In genomic region chr10:52690992-52691731, GRCm38 (mm10) we compare ENCODE assay signal across 8 mouse cellular contexts. TPM values are rescaled to one million over a fixed set of nuclear protein-coding genes. Genes with fewer than 3 reads are reported as not detected.
A peak's percentile ranks its signal among the peaks of the same experiment; 100 is the strongest.
DNase-seq lines count a peak whose midpoint lies in the region; ATAC-seq and TF ChIP-seq lines count a peak whose summit lies in the region.

No protein-coding gene starts in this region.

- 3% methylated on average over 43 of the region's 45 CpGs for WGBS in forebrain, postnatal 0 days
- 3% methylated on average over 41 of the region's 45 CpGs for WGBS in intestine, postnatal 0 days
- WGBS in liver, adult 2 months: 3% methylated on average over 45 of the region's 45 CpGs

- H3K4me1 ChIP-seq in forebrain, postnatal 0 days (ENCODE audit: insufficient read depth): no peaks in the 10 kb centered on the region
- no peaks in the 10 kb centered on the region for H3K4me1 ChIP-seq in intestine, postnatal 0 days (replicated peaks; ENCODE audit: control insufficient read depth, insufficient read depth, low read length)
- no peaks in the 10 kb centered on the region for H3K4me1 ChIP-seq in liver, adult 2 months (ENCODE audit: control insufficient read depth, insufficient read depth, low read length)

- peak overlapping the region; percentile 94 for H3K9ac ChIP-seq in forebrain, postnatal 0 days
- peak overlapping the region; percentile 40 for H3K9ac ChIP-seq in intestine, postnatal 0 days (ENCODE audit: low read depth, low read length)
- peak overlapping the region; percentile 60 for H3K9ac ChIP-seq in liver, adult 2 months (ENCODE audit: low read depth, low read length)

- peak overlapping the region; percentile 78 for H3K4me3 ChIP-seq in gastrocnemius, adult 2 months
- H3K4me3 ChIP-seq in forebrain, postnatal 0 days (ENCODE audit: low read depth, low read length): peak overlapping the region; percentile 93
- peak overlapping the region; percentile 73 for H3K4me3 ChIP-seq in intestine, postnatal 0 days (ENCODE audit: low read depth, low read length)
- peak overlapping the region; percentile 56; the same call in 1 of the 2 replicates for H3K4me3 ChIP-seq in liver, adult 2 months (ENCODE audit: insufficient read depth, low read depth, low read length)

- no peak for TF ChIP-seq POLR2A in liver, adult 2 months (IDR thresholded peaks at IDR 0.05; ENCODE audit: extremely low read depth, insufficient read depth, low read length)

- intact Hi-C loops in gastrocnemius, adult 2 months (cut with DNase I): no loop called here

- peak; percentile 14 for DNase-seq in gastrocnemius, adult 2 months
- no peak for DNase-seq in gastrocnemius, adult 18-20 months (ENCODE audit: low spot score)
- DNase-seq in cerebellum, adult 11-12 months: peak; percentile 6
- peak; percentile 66 for DNase-seq in forebrain, postnatal 0 days
- no peak for DNase-seq in liver, adult 2 months (ENCODE audit: extremely low read depth, low read depth, low spot score)
- DNase-seq in retina, embryonic 14.5 days (ENCODE audit: low spot score): peak; percentile 71
- no peak for DNase-seq in c-Kit-positive CD71-positive TER-119-positive erythroid progenitor cells, embryonic 14.5 days (ENCODE audit: low spot score)

- no peaks in the 10 kb centered on the region for H3K9me3 ChIP-seq in forebrain, postnatal 0 days (ENCODE audit: low read length)
- H3K9me3 ChIP-seq in intestine, postnatal 0 days (ENCODE audit: control insufficient read depth): no peaks in the 10 kb centered on the region

- peak overlapping the region; percentile 66 for H3K27ac ChIP-seq in gastrocnemius, adult 2 months
- H3K27ac ChIP-seq in forebrain, postnatal 0 days (ENCODE audit: low read depth, low read length): peak overlapping the region; percentile 90
- H3K27ac ChIP-seq in intestine, postnatal 0 days (ENCODE audit: low read depth, low read length): no peak overlapping the region
- H3K27ac ChIP-seq in liver, adult 2 months (replicated peaks; ENCODE audit: insufficient read depth, low read depth, low read length): no peak overlapping the region

- TF ChIP-seq CTCF in gastrocnemius, adult 2 months (IDR thresholded peaks at IDR 0.05): no peak
- TF ChIP-seq CTCF in forebrain, postnatal 0 days (IDR thresholded peaks at IDR 0.05; ENCODE audit: low read depth): peak; percentile 18
- TF ChIP-seq CTCF in intestine, postnatal 0 days (IDR thresholded peaks at IDR 0.05; ENCODE audit: low read depth): no peak
- TF ChIP-seq CTCF in liver, adult 2 months (IDR thresholded peaks at IDR 0.05; ENCODE audit: low read depth, low read length): no peak

- H3K36me3 ChIP-seq in forebrain, postnatal 0 days (ENCODE audit: insufficient read depth): no peaks in the 10 kb centered on the region
- H3K36me3 ChIP-seq in intestine, postnatal 0 days (ENCODE audit: control insufficient read depth, insufficient read depth): no peaks in the 10 kb centered on the region
- no peaks in the 10 kb centered on the region for H3K36me3 ChIP-seq in liver, adult 2 months (ENCODE audit: control insufficient read depth, insufficient read depth, low read length)

- no peaks in the 10 kb centered on the region for H3K27me3 ChIP-seq in forebrain, postnatal 0 days (ENCODE audit: insufficient read depth, low read length)
- no peaks in the 10 kb centered on the region; the same call in 1 of the 2 replicates for H3K27me3 ChIP-seq in intestine, postnatal 0 days (replicated peaks; ENCODE audit: control insufficient read depth, insufficient read depth, low read length)
- H3K27me3 ChIP-seq in liver, adult 2 months (ENCODE audit: control insufficient read depth, insufficient read depth, low read length): no peaks in the 10 kb centered on the region

- peak; percentile 51 for ATAC-seq in forebrain, postnatal 0 days
- ATAC-seq in intestine, postnatal 0 days: peak; percentile 41

- peak overlapping the region; percentile 74 for H3K4me2 ChIP-seq in forebrain, postnatal 0 days (ENCODE audit: low read depth)
- peak overlapping the region; percentile 98 for H3K4me2 ChIP-seq in intestine, postnatal 0 days (replicated peaks; ENCODE audit: low read depth)

- H3K79me2 ChIP-seq in liver, adult 2 months (ENCODE audit: control insufficient read depth, insufficient read depth, low read length): no peaks in the 10 kb centered on the region

RNA-seq across cellular contexts. Expression of gene Slc35f1, which starts 0.8 kb away (rescaled TPM):
- under 1 TPM; 0.31 to 0.50 TPM for total RNA-seq in gastrocnemius, adult 2 months (2021)
- total RNA-seq in gastrocnemius, adult 18-20 months (2021): under 1 TPM; 0.32 to 0.52 TPM
- total RNA-seq in forebrain, postnatal 0 days (2014; rRNA removed): 107 and 110 TPM in 2 replicates
- 26.0 and 37.8 TPM in 2 replicates for polyA plus RNA-seq in forebrain, postnatal 0 days (2015; fragmentation: Nextera tagmentation; extraction: Ambion mirVana)
- polyA plus RNA-seq in intestine, postnatal 0 days (2015; fragmentation: Nextera tagmentation; extraction: Ambion mirVana): 1.1 and 1.2 TPM in 2 replicates
- under 0.01 TPM in 1 of 2 replicates, not detected in the other for total RNA-seq in liver, adult 2 months (2014; rRNA removed)
- polyA plus RNA-seq in liver, adult 2 months (2012; rRNA removed): 0.02 TPM in 1 of 2 replicates, not detected in the other

Comparison
In these comparisons a context has a peak if more than half of its experiments do, and no peak if none do; other contexts are left out.
1. DNase-seq: peak in gastrocnemius, adult 2 months (single experiment), cerebellum, adult 11-12 months (single experiment), forebrain, postnatal 0 days (single experiment) and retina, embryonic 14.5 days (single experiment); none in gastrocnemius, adult 18-20 months (single experiment), liver, adult 2 months (single experiment) and c-Kit-positive CD71-positive TER-119-positive erythroid progenitor cells, embryonic 14.5 days (single experiment).
2. H3K27ac ChIP-seq: peak in gastrocnemius, adult 2 months (single experiment) and forebrain, postnatal 0 days (single experiment); none in intestine, postnatal 0 days (single experiment) and liver, adult 2 months (single experiment).
3. H3K9ac ChIP-seq: peak in every context shown above with its lines; median percentile 94 in forebrain, postnatal 0 days; 60 in liver, adult 2 months; 40 in intestine, postnatal 0 days.
4. RNA of gene Slc35f1, which starts 0.8 kb away (total RNA-seq): 107 to 110 TPM in forebrain, postnatal 0 days; 0.32 to 0.52 TPM in gastrocnemius, adult 18-20 months, 0.31 to 0.50 TPM in gastrocnemius, adult 2 months and under 0.01 TPM in liver, adult 2 months; every median in the first group is over 10 times any median in the second.
5. Peak in every context shown above with its lines, with median percentiles within 50 percentile points of each other: H3K4me3 ChIP-seq.